Mouse (Mus musculus): Measurements from ENCODE around the gene Flcn.
"Not testable (repeated sequence)": the region's sequence is repeated elsewhere in the genome, so short reads cannot be mapped to it uniquely, and the experiment has no call there.

The Flcn gene

GRCm38 (mm10) chr11:59809670-59810474 lies at the start of gene Flcn:
Gene Flcn (minus strand): TSS chr11:59810016.
- peak; percentile 91 for DNase-seq (ENCODE audit: low spot score)

DNA sequence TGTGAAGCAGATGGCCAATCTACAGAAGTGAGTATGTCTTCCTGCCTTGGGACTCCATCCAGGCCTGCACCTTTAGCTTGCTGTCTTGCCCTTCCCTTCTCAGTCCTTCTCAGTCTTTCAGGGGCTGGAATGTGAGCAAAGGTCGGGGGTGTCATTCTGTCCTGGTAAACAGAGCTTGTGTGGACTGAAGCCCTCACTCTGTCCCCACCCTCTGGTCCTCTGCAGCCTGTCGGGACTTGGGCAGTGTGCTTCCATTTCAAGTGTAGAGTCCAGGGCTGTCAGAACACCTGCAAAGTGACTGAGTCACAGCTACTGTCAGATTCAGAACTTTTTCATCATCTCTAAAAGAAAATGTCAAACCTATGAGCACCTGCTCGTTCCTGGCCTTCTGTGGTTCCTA lies 43.0 kb upstream of the Flcn start:
- no peak for DNase-seq (ENCODE audit: low spot score)

DNA sequence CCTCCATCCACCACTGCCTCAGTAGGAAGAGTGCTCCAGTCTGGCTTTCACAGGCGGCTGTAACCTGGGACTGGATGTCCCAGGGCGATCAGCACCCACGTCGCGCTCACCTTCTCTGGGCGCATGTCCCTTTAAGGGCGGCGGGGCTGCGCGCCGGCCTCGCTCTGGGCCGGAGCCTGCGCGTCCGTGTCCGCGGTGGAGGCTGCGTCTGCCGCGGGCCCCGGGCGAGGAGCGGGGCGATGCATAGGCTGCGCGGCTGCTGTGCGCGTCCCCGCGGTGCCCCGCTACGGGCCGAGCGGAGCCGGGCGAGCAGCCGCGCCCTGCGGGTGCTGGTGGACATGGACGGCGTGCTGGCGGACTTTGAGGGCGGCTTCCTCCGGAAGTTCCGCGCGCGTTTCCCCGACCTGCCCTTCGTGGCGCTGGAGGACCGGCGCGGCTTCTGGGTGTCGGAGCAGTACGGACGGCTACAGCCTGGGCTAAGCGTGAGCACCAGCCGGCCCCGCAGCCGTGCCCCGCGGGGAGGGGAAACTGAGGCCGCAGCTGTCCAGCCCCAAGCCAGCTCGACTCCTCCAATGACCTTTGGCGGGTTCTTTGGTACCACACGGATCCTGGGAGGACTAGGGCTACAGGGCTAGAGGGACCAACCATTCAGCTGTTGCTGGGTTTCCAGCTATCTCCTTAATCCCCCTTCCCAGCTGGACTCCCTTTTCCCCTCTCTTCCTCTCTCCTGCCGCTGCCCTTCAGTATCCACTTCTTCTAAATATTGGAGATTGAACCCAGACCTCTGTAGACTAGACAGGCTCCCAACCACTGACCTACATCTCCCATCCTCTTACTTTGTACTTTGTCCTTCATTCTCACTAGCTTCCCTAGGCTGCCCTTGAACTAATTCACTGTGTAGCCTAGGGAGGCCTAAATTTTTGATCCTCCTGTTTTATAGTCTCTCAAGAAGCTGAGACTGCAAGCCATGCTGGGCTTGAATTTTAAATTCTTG lies 38.4 kb upstream of the Flcn start:
- DNase-seq (ENCODE audit: low spot score), result peak; percentile 79

- DNase-seq (ENCODE audit: low spot score), result peak; percentile 84
Measured at GRCm38 (mm10) chr11:59847131-59847530, 37.3 kb upstream of the Flcn start.

DNA sequence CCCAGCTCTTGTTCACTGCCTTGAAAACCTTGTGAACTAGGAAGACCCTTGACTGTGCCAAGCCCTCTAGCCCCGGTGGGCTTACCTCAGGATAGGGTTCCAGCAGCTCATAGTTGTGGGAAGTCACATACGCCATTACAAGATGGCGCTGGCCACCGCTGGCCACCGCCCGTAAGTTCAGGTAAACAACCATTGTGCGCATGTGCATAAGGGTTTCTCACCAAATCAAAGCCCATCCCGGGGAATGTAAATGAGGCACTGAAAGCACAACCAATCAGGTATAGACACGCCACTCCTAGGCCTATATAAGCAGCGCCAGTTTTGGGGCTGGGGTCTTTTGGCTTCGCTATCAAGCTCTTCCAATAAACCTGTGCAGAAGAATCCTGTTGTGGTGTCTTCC lies 36.5 kb upstream of the Flcn start:
- no peak for DNase-seq (ENCODE audit: low spot score)

DNA sequence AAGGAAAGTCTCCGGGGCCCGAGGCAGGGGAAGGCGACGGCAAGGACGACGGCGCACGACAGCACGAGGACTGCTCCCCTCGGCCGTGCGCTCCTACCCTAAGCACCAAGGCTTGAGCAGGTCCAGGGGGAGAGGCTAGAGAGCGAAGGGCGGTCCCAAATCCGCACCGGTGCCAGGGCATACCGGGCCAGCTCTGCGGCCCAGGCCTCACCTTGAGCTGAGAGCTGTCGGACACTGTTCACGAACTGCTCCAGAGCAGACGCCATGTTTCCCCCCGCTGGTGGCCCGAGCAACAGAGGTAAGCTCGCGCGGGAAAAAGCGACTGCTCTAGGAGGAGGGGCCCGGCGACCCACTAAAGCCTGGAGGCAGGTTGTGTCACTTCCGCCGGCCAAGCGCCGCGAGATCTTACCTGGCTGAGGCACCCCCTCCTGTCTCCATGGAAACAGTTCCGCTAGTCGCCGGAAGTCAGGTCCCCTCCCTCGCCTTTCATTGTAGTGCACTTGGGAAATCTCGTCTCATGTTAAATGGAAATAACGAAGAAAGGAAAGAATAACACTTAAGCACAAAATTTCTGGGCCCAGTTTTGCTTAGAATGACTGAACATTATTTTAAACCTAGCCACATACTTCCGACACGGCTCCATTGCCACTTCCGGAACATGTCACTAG lies 29.8 kb upstream of the Flcn start, which contains the start of gene Cops3:
TSS of gene Cops3 (minus strand) at position 380 of the 668 bp plus-strand sequence.
- peak; percentile 99 for DNase-seq (ENCODE audit: low spot score)

GRCm38 (mm10) chr11:59839008-59839458 lies 29.2 kb upstream of the Flcn start, which contains the start of gene Nt5m:
Gene Nt5m (plus strand): TSS chr11:59839447.
- DNase-seq (ENCODE audit: low spot score), result peak; percentile 97

DNA sequence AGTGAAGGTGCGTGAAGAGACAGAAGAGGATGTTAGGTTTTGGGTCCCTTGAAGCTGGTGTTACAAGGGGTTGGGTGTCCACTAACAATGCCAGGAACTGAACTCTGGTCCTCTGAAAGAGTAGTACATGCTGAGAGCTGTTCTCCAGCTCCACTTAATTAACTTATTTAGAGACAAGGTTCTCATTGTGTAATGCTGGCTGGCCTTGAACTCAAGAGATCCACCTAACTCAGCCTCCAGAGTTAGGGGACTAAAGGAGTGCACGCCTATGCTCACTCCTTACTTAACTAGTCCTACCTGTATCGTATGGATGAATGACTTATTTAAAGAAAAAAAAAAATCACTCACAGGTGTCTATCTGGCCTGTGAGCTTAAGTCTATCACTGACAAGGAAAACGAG lies 28.6 kb upstream of the Flcn start:
- no peak for DNase-seq (ENCODE audit: low spot score)

- DNase-seq (ENCODE audit: low spot score), result not testable (repeated sequence)
Measured at GRCm38 (mm10) chr11:59837789-59838188, 28.0 kb upstream of the Flcn start.

- DNase-seq (ENCODE audit: low spot score), result no peak
Measured at GRCm38 (mm10) chr11:59821625-59822024, 11.8 kb upstream of the Flcn start.

DNA sequence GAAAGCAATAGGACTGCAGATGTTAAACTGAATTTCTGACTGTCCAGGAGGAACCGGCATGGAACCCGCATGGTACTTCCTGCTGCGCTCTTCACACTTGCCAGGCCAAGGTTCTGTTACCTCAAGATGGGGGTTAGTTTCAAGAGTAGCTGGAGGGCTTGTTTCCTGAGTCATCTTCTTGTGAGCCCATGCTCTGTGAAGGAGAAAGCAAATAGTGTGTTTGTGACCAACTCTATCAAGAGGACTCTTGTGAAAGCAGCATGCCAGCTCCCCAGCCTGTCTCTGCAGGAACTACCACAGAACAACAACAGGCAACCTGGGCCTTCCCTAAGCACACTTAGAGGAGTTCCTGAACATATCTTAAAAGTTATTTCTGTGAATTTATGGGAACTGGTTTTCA lies 8.1 kb upstream of the Flcn start:
- no peak for DNase-seq (ENCODE audit: low spot score)

- no peak for DNase-seq (ENCODE audit: low spot score)
Measured at GRCm38 (mm10) chr11:59815482-59816065, 5.8 kb upstream of the Flcn start.

DNA sequence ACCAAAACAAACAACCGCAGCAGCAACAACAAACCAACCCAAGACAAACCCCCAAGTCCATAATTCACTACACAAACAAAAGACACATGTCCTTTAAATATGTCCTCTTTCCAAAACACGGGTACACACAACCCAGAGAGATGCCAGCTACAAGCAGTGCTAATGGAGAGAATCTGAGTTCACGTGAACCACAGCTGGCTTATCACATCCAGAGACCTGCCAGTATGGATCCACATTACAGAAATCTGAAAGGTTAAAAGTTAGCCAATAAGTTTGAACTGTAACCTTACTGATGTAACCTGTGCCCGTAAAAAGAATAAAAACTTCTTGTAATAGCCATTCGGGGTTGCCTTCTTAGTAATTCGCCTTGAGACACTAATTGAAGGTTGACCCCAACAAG lies 5.1 kb upstream of the Flcn start:
- no peak for DNase-seq (ENCODE audit: low spot score)

DNA sequence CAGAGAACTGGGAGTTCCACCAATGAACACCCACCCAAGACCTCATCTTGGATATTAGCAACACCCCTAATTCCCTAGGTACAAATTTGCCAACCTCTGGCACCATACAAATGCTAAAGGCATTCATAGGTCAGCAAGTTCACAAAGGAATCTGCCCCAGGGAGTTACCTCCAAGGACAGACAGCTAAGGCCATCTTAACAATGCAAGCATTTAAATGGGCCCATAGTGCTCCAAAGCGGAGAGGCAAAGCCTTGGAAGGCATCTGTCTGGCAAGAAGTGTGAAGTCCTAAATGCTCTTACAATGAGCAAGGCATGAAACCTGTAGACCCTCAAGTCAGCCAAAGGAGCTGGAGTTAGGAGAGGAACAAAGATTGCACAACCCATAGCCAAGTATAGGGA lies 4.5 kb upstream of the Flcn start:
- DNase-seq (ENCODE audit: low spot score), result no peak

- DNase-seq (ENCODE audit: low spot score), result no peak
Measured at GRCm38 (mm10) chr11:59813276-59813675, 3.5 kb upstream of the Flcn start.

- no peak for DNase-seq (ENCODE audit: low spot score)
Measured at GRCm38 (mm10) chr11:59811211-59811610, 1.4 kb upstream of the Flcn start.

DNA sequence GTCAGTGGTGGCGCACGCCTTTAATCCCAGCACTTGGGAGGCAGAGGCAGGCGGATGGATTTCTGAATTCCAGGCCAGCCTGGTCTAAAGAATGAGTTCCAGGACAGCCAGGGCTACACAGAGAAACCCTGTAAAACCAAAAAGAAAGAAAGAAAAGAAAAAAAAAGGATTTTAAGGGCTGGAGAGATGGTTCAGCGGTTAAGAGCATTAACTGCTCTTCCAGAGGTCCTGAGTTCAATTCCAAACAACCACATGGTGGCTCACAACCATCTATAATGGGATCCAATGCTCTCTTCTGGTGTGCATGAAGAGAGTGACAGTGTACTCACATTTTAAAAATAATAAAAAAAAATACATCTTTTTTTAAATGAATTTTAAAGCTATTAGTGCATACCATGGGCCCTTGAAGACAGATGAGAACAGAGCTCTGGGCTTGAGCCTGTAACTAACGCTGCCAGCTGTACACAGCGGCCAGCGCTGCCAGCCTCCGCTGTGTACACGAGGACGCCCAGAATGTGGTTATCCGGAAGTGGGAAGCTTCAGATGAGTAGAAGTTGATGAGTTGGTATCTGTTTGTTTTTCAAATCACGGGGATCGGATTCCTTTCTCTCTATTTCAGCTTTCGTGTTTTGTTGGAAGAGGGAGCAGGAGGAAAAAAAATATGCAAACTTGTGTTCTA lies 803 bp upstream of the Flcn start:
- no peak for DNase-seq (ENCODE audit: low spot score)

DNA sequence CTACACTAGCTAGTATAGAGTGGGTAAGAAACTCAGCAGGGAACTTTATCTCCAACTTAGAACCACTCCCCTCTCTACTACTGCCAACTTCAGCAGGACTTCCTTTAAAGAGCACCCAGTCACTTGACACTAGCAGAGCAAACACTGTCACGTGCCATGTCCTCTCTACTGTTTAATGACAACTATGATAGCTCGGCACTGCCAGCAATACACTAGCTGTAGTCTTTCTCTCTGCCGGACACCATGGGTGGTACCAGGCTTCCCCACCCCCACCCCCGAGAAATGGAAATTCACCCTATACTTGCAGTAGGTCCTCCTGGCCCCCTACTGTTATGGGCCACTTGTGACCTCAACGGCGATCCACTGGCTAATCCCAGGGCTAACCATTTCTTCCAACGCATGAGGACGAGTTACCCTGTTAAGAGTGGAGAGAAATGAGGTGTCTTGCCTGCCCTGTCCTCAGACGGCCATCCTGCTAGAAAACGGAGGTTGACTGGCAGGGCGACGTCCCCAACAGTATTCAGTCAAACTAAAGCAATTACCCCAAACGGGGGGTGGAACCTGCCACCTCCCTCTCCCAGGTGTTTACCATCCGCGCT lies 646 bp downstream of the Flcn start:
- DNase-seq (ENCODE audit: low spot score), result peak; percentile 44

GRCm38 (mm10) chr11:59808170-59808960 lies 1.5 kb downstream of the Flcn start:
- no peak for DNase-seq (ENCODE audit: low spot score)

DNA sequence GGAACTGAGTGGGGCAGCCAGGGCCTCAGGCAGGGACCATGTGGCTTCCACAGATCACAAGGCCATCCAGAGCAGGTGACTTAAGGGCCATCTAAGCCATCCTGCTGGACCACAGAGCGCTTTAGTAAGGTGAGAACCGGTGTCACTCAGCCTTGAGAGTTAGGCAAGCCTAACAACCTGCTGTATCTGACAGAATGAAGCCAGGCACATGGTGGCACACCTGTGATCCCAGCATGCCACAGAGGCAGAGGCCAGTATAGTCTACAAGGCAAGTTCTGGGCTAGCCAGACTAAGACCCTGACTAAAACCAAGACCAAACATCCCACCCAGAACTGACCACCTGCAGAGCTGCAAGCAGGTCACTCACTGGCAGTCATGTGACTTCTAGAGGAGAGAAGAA lies 4.2 kb downstream of the Flcn start:
- DNase-seq (ENCODE audit: low spot score), result no peak
